Mouse (Mus musculus) Muller cell, postnatal 12 days (primary cell): ENCODE data around the gene Grin2a.

Source experiments
- DNase-seq: peaks from one replicate; pipeline ENCODE4 v3.0.0-alpha.2; 2015; ENCODE audit errors: inconsistent ontology term

Gene Grin2a

DNA sequence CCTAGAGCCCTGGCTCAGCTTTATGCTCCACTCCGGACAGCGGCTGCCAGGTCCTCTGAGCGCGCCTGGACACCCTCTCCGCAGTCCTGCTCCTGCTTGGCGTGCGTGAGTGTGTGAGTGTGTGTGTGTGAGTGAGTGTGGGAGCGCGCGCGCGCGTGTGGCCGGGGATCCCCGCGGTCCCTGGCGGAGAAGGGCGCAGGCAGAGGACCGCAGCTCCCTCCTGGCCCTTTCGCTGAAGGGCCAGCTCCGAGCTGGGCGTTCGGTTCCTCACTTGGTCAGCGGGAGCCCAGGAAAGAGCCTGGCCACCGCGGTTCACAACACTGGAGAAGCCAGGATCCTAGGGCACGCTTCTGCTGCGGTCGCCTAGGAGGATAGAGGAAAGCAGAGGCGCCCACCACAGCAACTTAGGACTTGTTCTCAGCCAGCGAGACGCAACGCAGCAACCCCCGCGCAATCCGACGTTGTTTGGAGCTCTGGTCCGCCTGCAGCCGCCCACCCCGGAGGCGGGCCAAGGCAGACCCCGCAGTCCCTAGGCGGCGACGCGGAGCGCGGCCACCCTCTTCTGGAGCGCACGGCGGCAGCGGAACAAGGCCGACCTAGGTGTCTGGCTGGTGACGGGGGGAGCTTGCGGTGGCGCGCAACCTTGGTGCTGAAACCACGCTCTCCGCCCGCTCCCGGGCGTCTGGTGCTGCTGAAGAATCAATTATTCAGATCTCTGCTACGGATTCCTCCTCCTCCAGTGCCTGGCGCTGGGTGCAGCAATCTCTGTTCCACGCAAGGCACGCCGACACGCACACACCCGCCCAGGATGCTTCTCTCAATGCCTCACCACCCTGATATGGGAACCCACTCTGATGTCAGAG, at the start of gene Grin2a:
TSS of gene Grin2a (minus strand) at position 610 of the 863 bp plus-strand sequence.
- DNase-seq: peak; percentile 33

DNA sequence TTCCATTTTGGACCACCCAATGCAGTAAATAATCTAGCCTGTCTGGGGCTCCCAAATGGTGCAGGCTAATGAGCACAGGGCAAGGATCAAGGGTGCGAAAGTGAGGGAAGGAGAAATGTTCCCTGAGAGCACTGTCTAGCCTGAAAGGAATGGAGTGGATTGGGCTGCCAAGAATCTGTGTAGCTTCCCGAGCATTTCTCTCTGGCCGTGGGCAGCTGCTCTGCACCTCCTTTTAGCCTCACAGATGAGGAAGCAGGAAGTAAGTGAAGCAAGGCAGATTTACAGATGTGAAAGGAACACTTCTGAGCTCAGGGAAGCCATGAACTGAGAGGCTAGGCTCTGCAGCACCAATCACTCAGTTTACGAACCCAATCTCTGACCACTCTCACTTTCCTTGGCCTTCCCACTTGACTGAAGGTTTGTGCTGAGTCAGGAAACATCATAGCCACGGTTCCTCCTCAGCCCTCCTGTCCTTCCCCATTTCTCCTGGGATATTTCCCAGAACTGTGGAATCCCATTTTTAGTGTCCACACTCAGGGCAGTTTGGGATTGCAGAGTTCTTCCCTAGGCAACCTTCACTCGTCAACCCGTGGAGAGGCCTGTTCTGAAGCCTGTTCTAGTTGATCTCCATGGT, 40.3 kb upstream of the Grin2a start:
- no peak for DNase-seq

DNA sequence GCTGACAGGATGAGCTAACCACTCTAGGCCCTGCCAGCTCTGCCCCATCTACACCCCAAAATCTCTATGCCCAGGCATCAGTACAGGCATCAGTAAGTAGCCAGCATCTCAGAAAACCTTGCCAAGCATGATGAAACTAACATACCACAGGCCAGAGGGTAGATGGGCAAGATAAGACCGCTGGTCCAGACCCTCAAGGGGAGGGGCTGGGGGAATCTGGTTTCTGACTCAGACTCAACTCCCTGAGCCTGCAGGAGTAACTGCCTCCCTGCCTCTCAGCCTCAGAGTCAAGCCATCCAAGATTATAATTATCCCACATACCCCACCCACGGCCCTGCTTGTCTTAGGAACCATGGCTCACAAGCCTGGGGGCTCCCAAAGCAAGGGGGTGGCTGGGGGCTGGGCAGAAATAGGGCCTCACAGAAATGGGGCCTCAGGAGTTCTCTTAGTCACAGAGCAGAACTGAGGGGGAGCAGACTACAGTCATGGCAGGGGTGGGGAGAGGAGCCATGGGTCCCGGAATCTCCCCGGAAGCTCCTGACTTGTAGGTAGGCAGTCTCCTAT, 38.1 kb upstream of the Grin2a start:
- no peak for DNase-seq

DNA sequence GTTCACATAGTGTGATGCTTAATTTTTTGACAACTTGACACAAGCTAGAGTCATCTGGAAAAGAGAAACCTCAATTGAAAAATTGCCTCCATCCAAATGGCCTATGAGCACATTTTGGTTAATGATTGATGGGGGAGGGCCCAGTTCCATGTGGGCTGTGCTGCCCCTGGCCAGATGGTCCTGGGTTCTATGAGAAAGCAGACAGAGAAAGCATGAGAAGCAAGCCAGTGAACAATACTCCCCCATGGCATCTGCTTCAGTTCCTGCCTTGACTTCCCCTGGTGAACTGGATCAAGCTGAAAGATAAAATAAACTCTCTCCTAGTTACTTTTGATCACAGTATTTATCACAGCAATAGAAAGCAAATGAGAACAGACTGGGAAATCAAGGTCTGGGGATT, 36.5 kb upstream of the Grin2a start:
- no peak for DNase-seq

DNA sequence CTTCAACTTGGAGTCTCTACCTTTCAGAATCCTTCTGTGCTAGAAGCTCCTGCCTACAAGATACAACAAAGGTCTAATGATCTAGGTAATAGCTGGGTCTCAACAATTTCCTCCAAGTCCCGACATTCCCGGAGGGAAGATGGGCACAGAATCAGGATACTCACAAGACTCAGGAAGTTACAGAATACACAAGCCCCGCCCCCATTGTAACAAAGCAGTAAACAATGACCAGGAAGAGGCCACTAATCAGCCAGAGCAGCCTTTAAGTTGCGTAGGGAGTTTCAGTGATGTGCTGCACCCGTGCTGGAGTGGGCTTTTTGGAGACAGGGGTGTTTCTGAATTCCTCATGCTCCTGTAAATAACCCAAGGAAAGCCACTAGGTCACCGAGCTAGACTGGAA, 31.4 kb upstream of the Grin2a start:
- DNase-seq: no peak

DNA sequence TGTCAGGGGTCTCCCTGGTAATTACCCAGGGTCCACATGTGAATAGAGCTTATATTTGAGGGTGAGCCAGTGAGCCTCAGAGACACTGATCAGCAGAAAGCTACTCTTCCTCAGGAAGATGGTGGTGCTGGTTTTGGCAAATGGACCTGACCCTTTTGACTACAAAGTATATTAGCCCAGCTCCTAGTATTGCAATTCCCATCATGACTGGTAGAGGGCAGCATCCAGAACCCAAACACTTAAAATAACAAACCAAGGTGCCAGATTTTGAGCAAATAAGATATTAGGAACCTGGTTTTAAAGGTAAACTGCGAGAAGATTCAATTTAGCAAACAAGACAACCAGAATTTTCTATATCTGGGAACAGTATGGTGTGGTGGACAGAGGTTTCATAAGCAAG, 14.4 kb upstream of the Grin2a start:
- DNase-seq: no peak

DNA sequence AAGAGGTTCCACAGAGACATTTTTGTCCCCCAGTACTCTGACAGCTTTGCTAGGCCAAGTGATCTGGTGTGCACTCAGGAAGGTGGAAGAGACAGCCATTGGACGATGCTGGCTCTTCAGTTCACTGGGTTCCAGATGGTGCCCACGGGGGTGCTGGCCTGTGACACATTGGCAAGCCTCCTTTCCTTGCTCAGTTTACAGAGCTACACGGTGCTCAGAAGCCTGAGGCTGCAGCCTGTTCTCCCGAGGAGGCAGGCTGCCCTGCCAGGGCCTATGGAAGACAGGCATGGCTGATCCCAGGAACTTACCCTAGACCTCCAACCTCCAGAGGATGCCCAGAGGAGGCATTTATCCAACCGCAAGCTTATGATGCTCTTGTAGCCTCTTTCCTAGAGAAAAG, 10.2 kb upstream of the Grin2a start:
- DNase-seq: no peak

DNA sequence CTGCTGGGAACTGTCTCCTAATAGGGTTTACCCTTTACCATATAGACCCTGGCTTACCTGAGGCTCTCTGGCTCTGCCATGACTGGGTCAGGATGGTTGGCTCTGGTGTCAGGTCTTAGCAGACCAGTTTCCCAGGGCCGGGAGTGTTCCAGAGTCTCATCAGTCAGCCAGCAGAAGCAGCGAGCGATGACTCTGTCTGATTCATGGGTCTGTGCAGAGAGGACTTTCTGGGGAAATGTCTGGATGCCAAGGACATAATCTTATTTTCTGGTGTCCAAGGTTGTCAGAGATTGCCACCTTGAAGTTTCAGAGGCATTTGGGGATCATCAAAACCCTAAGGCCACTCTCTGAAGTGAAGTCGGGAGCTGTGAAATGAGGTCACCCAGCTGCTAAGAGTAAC, 8.7 kb upstream of the Grin2a start:
- no peak for DNase-seq

DNA sequence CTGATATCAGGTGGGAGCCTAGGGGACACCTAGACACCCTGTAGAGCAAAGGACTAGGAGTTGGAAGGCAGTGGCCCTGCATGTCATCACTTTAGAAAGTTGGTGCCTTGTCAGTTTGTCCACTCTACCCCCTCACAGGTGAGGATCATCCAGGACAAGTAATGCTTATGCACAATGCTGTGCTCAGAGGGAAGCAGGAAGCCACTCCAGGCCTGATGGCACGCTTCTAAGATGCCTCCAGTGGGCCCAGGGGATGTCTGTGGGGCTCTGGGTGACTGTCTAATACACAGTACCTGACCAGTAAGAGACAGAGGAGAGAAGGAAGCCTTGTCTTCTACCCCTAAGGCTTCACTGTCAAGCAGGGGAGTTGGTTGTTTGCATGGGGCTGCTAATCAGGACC, 7.6 kb upstream of the Grin2a start:
- no peak for DNase-seq

DNA sequence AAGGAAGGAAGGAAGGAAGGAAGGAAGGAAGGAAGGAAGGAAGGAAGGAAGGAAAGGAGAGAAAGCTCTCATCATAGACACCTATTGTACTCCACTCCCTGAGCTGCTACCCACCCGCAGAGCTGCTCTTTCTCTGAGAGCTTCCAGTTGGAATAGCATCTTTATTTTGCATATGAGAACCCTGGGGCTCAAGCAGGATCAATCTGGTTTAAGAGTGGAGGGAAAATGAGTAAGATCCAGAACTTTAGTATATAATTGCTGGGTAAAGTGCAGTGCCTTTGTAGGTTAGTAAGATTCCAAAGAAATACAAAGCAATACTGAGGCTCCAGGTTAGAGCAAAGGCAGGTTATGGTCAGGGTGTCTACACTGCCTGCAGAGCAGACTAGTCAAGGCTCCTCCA, 6.2 kb upstream of the Grin2a start:
- no peak for DNase-seq

DNA sequence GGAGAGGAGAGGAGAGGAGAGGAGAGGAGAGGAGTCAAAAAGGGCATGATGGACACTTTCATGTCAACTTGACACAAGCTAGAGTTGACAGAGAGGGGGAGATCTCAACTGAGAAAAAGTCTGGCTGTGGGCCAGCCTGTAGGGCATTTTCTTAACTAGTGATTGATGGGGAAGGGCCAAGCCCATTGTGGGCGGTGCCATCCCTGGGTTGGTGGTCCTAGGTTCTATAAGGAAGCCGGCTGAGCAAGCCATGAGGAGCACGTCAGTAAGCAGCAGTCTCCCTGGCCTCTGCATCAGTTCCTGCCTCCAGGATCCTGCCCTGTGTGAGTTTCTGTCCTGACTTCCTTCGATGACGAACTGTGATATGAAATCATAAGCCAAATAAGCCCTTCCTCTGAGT, 4.6 kb upstream of the Grin2a start:
- DNase-seq: no peak

DNA sequence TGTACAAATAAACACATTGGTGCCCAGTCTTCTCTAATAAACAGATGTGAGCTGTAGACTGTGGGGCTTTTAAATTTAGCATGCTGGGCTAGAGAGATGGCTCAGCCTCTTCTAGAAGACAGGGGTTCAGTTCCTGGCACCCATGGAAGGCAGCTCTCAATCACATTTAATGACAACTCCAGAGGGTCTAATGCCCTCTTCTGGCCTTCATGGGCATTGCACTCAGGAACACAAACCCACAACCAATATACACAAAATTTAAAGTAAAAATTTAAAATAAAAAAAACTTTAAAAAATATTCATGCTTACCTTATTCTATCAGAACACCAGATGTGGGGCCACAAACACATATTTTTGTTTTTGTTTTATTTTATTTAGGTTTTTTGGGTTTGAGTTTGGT, 2.6 kb upstream of the Grin2a start:
- no peak for DNase-seq

DNA sequence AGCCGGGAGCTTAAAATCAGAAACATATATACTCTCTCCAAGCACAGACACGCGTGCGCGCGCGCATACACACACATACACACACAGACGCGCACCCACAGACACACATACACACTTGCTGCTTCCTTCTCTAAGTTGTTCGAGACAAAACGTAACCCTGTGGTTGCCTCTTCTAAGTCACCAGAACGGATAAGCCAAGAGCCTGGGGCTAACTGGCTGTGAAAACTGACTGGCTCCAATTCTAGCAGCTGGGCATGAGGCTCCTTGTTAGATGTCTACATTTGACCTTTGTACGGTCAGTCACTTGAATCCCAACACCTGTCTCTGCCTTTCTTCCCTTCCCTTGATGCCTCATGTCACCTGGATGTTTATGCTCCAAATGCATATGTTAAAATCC, 452 bp upstream of the Grin2a start:
- no peak for DNase-seq

DNA sequence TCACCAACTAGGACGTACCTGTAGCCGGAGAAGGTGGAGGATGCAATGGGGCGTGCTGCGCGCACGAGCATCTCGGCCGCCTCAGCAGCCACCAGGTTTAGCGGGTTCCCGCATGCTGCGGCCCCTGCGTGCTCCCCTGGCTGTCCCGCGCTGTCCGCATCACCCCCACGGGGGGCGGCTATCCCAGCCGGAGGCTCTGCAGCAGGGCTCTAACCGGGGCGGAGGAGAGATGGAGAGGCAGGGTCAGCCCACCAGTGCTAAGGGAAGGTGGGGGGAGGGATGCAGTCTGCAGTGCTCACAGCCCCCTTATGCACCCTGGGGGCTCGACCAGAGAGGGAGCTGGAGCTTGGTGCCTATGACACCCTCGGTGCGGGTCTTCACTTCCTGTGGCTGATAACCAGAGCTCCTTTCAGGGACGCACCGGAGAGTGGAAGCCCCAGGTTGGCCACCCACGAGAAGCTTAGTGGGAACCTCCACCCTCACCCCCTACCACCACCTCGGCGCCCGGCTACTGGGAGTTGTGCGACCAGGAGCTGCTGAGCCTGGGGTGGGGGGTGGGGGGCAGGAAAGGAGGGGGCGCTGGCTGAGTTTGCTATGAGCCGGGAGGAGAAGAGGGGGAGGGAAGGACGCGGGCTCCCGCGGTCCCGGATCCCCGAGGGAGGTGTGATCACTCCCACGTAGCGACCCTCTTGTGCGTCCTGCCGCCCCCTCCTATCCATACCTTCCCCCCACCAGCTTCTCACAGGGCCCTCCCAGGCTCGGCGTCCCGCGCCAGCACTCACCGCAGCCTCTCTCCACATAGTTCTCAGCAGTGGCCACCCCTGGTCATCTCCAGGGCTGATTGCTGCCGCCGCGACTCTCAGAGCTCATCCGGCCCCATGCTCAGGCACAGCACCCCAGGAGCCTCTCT, 1.1 kb downstream of the Grin2a start:
- peak; percentile 5 for DNase-seq

DNA sequence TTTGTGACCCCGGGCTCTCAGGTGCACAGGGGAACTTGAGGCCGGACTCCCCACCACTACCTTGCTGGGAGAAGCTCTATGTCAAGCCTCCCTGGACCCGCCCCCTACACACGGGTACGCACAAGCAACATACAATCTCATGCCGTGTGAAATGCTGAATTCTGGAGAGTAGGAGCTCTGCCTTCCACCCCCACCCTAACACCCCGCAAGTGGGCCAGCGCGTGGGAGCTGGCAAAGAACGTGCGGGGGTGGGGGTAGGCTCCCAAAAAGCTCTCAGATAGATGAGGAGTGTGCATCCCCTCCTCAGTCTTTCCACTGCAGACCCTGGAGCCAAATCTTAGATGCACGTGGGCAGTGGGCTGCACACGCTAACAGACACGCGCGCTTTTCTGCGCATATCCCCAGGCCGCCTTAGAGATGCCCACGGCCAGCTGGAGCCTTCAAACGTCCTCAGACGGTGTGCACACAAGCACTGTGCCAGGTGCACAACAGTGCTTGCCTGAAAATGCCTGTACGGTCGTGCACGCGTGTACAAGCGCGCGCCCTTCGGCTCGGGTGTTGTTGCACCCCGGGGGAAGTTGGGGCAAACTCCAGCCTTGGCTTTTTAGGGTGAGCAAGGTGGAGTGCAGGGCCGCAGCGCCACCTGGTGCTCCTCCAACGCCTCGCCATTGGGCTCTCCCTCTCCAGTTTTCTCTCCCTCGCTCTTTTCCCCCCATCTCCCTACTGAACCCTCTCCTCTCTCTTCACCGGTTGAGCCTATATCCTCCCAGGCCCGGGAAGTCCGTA, 1.9 kb downstream of the Grin2a start:
- DNase-seq: peak; percentile 77

DNA sequence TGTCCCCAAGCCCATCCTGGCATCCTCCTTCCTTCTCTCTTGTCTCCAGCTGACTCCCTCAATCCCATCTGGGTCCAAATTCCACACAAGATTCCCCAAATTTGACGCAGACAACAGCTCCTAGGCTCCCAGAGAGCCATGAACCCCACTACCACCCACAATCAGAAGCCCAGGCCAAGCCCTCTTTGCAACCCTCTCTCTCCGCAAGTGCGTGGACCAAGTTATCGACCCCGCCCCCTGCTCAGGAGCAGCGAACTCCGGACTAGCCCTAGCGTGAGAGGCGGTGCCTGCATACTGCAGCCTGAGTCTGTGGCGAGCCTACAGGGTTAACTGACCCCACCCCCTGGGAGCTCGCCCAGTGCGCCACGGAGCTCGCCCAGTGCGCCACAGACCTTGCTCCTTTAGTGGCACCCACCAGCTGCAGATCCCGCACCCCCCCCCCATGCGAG, 2.6 kb downstream of the Grin2a start:
- DNase-seq: peak; percentile 40

DNA sequence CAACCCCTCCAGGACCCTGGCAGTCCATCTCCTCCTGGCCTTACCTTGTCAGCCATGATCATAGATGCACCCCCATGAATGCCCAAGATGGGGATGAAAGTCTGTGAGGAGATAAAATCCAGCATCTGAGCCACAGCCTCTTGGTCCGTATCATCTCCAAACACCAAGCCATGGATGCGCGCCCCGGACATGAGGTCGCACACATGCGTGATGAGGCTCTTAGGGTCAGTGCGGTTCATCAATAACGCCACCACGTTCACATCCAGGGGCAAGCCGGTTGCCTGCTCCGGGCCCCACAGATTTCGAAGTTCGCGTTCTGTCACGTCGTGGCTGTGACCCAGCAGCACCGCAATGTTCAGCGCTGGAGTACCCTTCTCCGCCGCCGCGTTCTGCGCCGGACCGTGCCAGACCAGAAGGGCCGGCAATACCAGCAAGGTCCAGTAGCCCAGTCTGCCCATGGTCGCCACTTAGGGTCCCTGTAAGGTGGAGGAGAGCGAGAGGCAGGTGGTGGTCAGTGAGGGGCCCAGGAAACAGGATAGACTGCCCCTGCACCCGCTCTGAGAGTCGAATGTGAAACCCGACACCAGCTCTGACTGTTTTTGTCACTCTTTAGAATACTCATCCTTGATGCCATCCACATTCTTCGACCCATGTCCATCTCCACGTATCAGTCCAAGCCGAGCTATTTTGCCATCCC, 3.1 kb downstream of the Grin2a start:
- DNase-seq: no peak

DNA sequence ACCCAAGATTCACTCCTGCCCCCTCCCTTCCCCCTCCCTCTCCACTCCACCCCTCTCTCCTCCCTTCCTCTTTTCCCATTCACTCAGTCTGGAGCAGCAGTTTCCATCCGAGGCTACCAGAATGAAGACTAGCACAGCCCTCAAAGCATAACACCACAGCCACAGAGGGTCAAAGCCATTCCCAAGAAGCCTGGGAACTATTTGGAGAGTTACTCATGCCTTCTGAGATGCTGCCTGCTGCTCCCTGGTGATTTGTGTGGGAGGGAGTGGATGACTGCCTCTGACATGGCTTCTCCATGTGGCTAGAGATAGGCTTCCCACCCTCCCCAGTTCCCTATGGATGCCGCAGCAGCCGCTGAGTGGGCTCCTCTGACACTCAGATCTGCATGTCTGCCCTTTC, 10.3 kb downstream of the Grin2a start:
- DNase-seq: peak; percentile 63

DNA sequence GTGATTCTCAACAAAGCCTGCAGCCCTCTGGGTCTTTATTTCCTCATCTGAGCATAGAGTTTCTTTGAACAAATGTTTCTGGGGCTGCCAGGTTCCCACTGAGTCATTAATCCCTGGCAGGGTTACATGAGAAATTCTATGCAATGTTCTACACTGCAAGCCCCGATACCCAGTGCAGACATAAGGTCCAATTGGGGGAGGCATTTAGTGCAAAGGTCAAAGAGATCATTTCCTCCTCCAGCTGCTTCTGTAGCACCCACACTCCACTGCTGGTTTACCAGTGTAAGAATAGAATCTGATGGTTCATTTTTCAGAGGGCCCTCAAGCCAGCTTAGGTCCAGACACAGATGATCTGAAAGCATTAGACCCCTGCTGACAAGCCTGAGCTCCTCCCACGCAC, 14.7 kb downstream of the Grin2a start:
- DNase-seq: peak; percentile 64

DNA sequence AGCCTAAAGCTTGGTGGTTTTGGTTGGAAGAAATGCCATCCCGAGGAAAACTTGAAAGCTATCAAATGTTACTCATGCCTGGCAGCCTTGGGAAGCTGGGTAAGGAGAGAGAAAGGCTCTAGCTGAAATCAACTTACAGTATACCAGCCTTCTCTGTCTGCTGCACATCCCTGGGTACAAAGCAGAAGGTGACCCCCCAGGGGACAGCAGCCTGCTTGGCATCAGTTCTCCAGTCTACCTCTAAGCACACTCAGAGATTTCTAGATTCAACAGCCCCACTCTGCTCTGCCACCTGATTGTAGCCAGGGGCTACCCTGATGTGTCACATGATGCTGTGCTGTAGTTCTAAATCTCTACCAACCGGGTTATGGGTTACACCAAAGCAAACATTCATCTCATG, 17.2 kb downstream of the Grin2a start:
- no peak for DNase-seq

DNA sequence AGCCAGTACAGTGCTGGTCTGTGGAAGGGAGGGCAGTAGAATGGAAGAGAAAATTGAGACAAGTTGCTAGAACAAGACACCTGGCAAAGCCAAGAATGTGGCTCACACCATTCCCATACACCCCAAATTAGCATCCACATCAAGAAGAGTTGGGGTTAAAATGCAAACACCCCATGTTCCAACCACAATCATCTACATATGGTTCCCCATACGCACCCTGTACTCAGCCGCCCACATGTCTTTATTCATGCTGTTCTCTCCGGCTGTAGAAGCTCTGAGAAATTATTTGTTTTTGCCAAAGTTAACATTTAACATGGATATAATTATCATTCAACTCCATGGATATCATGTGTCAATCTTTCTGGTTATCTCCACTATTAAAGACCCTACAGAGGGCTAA, 22.7 kb downstream of the Grin2a start:
- no peak for DNase-seq
